Mouse (Mus musculus) gastrocnemius, postnatal 25 days (tissue): Measurements from ENCODE around the gene Slc25a44. TPM values are rescaled to one million over a fixed set of nuclear protein-coding genes. Genes with fewer than 3 reads are reported as not detected.

Experiments
- DNase-seq: peaks from one replicate; pipeline ENCODE4 v3.0.0; 2022
- long read RNA-seq, 2 experiments: library from polyadenylated mRNA; stranded (forward); transcript quantifications; one replicate each; pipeline ENCODE4 v2.0.0; 2021
- total RNA-seq, 2 experiments: library from RNA; stranded (reverse); gene quantifications; 1 replicate in 1 of 2; 2 replicates in 1 of 2; pipeline ENCODE4 v1.2.3; 2021

The Slc25a44 gene
- total RNA-seq, result 10 to 100 TPM; 14.3 to 14.5 TPM
- long read RNA-seq, experiment 1, partial matches to known transcripts, result 1 of 90 reads
- long read RNA-seq, experiment 1, other reads (novel, unspliced or antisense), result 84 of 90 reads
- long read RNA-seq, experiment 2, transcript Slc25a44-201 (4 exons, 3,577 nt), result major isoform, 9 of 89 reads
- long read RNA-seq, experiment 2, partial matches to known transcripts, result 1 of 89 reads
- long read RNA-seq, experiment 2, other reads (novel, unspliced or antisense), result 76 of 89 reads

DNA sequence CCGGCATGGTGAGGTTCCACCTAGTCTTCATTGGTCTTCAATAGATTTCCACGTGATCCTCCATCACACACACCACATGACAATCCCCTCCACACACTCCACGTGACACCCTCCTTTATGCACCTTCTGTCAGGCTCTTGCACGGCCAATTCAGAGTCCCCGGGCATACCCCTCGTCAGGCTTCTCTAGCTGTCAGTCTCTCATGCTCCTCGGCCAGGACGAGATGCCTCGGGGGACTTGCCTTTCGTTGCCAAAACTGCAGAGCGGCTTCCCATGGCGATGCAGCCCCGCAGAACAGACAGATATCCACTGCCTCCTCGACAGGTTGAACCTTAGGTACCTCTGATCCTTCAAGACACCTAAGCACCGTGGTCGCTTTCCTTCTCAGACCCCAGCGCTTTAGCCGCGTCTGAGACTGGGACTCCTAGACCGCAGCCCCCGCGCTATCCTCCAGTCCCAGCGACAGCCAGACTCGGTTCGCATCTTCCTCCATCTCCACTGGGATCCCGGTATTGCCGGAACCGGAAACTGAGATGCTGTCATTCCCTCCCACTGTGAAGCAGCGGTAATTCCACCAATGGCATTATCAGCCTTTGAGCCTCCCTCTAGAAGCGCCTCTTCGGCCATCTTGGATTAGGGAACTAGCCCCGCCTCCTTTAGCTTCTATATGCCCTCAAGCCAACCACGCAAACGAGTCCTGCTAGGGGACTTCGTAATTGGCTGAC, at the start of gene Slc25a44:
TSS of gene Slc25a44 (minus strand) at position 535 of the 725 bp plus-strand sequence.
- DNase-seq, result peak; percentile 96

DNA sequence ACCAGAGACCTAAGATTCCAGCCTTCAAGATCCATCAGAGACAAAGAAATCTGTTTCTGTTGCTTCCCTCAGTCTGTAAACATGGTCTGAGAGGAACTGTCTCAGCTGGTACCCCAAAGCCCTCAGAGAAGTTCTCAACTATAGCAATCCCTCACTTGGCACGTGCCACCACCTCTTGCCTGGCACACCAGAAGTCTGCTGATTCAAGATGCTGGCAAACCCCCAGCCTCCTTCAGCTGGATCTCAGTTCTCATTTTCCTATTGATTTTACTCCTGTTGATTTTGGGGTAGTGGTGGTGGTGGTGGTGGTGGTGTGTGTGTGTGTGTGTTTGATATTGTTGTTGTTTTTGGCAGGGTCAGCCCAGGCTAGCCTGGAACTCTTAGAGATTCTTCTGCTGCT, 48.6 kb upstream of the Slc25a44 start:
- DNase-seq, result no peak

DNA sequence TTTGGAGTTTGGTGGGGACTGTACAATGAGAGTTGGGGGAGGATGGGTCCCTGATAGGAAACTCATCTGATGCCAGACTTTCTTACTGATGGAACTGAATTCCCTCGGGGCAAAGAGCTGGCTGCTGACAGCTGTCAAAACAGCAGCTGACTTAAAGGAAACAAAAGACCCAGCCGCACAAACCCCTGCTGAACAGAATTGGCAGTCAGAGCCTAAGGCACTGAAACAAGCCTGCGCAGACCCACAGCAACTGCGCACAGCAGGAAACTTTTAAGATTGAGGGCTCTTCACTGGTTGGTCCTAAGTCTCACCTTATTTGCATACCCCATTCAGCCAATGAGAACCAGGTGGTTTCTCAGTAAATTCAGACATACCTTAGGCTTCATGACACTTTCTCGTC, 48.1 kb upstream of the Slc25a44 start:
- no peak for DNase-seq

DNA sequence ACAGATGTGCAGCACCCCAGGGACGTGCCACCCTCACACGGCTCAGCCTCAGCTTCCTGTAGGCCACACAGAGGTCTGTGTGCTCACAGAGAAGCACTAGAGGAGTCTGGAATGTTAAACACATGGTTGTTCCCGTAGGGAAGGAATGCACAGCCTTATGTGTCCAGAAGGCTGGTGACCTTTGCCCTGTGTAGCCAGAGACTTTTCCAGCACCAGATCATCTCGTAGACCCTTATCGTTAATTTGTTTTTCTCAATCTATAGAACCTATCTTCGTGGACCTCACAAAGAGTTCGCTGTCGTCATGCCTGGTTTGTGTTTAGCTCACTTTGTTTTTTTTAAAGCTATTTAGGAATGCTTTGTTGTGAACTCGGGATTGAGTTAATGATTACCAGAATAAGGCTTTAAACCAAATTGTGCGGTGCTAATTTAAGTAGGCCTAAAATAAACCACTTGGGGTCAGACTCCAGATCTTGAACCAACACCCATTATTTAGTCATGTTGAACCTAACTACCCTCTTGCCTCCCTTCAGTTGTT, 46.1 kb upstream of the Slc25a44 start:
- DNase-seq, result no peak

DNA sequence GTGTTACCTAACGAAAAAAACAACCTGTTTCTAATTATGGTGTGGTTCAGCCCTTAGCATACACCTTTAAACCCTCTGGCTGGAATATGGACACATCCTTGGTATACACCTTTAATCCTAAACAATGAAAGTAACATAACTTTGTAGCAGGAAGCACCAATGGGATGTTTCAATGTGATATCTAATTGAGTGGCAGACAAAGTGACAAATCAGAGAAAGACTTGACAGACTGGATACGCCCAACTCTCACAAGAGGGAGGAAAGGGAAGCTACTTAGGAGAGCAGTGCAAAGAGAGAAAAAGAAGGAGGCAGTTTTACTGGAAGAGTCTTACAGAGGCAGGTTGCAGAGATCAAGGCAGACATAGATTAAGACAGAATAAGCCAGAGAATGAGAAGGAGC, 44.5 kb upstream of the Slc25a44 start:
- DNase-seq, result no peak

DNA sequence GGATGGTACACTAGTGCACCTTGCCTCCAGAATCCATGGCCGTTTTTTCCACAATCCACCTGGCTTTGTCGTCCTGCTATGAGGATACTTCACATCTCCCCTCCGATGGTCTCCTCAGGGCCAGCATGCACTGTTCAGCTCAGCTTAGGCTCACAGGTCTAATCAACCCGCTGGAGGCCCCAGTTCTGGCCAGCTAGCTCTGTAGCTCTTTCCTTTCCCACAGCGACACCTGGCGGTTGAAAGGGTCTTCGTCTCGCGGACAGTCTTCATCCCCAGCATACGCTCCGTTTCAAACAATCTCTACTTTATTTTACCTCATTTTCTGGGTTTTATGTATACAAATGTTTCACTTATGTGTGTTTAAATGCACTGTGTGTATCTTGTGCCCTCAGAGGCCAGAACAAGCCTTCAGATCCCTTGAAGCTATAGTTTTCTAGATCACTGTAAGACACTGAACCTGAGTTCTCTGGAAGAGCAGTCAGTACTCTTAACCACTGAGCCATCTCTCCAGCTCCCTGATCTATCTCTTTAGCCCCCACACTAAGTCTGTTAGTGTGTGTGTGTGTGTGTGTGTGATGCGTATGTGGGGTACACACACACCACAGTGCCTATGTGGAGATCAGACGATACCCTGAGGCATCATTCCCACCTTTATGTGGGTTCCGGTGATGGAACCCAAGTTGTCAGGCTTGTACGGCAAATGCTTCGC, 42.3 kb upstream of the Slc25a44 start:
- DNase-seq, result peak; percentile 58

DNA sequence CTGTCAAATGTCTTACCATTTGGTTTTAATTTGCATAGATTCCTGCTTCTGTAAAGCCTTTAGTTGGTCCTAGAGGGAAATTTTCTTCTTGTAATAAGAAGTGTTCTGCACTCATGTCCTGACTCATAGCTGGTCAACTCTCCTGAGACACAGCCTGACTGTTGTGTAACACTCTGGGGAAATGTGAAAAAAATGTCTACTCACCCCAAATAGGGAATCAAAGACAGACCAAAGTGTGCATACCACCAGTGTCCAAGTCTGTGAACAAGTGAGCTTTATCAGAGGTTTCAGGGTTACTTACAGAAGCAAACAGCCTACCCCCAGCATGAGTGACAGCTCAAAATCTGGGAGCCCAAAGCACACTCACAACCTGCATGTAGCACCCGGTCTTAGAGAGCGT, 40.2 kb upstream of the Slc25a44 start:
- DNase-seq, result no peak

DNA sequence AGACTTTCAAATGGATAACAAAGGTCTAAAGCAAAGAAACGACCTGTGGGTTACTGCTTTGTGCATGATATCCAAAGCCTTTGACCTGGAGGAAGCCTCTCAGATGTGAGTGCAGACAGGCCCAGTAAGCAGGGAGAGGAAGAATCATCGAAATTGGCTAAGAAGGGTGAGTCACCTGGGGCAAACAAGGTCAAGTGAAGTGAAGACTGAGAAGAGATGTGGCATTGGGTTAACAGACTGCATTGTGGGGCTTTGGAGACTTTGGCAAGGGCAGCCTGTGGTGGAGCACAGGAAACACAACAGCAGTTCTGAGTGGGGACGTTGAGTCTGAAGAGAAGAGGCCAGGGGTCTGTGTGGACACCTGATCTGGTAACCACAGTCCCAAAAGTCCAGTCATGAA, 39.5 kb upstream of the Slc25a44 start:
- no peak for DNase-seq

DNA sequence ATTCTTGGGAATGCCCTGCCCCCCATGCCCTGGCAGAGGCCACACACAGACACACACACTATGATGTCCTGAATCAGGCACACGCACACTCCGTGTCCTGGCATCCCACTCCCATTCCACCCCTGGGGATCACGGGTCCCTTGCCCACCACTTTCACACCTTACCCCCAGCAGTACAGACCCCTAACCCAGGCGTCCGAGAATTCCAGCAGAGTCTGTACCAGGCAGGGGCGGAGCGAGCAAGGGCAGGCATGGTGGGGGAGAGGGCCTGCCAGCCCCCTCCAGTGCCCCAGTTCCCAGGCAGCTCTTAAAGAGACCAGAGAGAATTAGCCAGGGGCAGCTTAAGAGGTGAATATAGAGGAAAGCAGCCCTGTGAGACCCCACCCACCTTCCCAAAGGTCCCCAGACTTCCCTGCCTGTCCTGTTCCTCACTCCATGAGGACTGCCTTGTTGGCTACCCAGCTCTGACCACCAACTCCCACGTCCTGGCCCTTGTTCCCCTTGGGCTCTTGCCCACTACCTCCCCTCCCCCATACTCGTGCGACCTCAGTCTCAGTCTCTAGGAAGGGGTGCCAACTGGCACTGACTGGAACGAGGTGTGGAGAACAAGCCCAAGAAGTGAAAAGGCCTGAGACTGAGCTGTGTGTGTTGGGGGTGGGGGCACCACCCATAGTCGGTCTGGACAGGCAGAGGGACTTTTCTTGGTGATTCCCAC, 36.2 kb upstream of the Slc25a44 start, which contains the start of gene Sema4a:
TSS of gene Sema4a (minus strand) at position 200 of the 714 bp plus-strand sequence.
- DNase-seq, result no peak

DNA sequence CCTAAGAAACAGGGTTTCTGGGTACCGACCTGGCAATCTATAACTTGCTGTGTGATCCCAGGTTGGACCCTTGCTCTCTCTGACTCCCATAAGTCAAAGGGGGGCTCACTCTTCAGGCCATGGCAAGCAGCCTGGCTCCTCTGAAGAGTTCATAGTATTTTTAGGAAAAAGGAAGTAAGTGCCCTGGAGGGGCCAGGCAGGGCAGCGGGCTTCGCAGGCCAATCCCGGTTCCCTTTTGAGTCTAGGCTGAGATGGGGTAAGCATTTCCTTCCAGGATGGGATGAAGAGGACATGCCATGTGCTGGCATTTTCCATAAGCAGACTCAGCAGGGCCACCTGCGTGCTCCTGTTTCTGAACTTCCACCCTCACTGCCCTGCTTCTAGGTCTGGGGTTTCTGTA, 35.1 kb upstream of the Slc25a44 start:
- no peak for DNase-seq

DNA sequence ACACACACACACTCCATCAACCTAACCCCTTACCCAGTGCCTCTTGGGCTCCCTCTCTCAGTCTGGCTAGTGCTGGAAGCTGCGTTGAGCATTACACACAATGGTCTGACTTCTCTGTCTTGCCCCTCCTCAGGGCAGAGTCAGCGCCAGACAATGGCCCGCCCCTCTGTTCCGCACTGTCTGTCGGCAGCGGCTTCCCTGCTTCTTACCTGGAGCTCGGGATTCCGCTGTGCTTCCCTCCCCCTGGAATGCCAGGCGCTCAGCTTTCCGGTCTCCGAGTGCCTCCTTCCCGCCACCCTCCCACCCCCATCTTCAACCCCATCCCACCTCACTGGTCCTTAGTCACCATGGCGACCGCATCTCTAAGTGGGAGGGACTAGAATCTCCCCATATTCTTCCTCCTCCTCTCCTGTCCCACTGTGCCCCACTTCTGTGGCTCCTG, 33.9 kb upstream of the Slc25a44 start:
- no peak for DNase-seq

DNA sequence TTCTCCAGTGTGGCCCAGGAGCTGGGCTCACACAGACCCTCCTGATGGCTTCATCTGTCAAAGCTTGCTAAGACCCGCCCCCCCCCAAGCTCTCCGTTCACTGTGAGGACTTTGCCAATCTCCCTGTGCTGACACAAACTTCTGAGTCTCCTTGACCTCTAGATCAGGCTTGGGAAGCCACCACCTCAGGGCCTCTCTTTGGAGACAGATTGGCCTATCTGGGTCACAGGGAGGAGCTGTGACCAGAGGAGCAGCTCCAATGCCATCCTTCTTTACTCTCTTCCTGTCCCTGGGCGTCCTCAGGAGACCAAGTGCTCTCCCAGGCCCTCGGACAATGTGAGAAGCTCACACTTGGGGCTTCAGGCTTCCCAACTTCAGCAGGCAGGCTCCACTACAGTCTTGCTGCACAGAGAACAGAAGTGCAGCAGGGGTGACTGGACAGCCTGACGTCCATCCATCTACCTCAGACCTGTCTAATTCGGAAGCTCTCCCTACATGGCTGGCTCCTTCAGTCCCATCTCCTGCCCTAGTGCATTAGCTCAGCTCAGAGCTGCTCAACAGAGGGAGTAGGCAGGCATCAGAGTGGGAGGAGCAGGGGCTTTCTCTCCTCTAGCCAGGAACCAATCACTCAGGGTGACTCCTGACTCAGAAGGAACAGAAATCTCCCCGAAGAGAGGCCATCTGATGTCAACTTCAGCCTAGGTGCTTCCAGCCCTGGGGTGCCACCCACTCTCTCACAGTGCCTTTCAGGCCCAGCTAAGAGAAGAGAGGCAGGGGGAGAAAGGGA, 32.0 kb upstream of the Slc25a44 start:
- no peak for DNase-seq

DNA sequence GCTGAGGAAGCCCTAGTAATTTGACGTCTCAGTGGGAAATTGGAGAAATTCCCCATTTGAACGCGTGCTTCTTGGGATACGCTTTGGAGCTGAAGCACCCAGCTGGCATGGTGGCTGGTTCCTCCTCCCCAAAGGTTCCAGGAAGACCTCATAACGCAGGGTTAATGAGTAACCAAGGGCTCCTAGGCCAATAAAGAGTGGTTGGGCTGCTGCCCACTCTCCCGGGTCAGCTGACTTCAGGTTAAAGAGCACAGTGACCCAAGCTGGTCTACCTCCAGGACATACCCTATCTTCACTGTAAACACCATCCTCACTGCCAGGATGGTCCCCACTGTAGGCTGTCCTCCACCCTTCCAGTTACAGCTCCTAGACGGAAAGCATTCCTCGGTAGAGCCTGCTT, 31.4 kb upstream of the Slc25a44 start:
- DNase-seq, result no peak

DNA sequence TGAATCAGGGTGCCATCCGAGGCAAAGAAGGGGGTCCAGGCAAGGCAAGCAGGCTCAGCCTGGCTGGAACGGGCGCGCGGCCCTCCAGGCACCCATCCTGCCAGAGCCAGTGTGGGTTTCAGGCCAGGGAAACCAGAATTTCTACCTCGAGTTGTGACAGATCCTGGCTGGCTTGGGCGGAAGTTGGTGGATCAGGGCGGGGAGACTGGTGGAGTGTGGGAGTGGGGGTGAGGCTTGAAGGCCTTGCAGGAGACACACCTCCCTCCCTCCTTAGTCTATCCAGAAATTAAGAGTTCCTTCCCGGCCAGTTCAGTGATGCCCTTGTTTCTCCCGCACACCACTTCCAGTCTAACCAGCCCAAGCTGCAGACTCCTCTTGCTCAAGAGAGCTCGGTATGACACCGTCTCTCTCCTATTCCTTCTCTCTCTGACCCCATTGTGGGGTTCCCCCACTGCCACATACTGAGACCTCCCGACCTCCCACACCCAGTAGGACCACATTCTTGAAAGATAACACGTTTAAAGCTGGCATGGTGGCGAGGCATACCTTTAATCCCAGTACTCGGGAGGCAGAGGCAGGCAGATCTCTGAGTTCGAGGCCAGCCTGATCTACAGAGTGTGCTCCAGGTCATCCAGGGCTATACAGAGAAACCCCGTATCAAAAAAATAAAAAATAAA, 30.8 kb upstream of the Slc25a44 start:
- no peak for DNase-seq

DNA sequence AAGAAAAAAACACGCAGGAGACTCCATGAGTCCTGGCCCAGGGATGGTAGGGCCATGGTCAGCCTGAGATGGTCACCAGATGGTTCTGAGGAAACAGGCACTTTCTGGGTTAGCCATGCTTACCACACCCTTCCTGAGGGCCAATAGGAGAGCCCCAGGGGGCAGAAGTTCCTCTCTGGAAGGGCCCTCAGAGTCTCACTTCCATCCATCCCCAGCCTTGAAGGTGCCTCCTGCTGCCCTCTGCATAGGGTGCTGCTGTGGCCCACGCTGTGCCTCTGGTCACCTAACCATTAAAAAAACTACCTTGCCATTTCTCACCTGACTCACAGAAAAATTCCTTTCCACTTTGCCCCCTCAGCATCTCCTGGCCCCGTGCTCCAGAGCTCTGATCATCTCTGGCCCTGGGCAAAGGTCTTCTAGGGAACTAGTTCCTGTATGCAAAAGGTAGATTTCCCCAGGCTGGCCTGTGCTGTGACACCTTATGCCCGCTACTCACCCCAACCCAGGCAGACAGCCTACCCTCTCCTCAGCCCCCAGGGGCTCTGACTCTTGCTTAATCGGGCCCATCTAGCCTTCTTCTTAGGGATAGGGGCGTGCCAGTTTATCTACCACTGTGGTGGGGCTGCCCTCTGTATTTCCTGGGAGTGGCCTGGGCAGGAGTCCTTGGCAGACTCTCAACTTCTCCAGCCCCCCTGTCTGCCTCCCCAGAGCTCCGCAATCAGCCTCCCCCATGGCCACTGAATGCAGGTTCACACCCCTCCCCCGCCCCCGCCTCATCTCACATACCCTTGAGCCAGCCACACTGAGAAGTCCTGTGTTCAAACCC, 30.0 kb upstream of the Slc25a44 start:
- DNase-seq, result no peak

DNA sequence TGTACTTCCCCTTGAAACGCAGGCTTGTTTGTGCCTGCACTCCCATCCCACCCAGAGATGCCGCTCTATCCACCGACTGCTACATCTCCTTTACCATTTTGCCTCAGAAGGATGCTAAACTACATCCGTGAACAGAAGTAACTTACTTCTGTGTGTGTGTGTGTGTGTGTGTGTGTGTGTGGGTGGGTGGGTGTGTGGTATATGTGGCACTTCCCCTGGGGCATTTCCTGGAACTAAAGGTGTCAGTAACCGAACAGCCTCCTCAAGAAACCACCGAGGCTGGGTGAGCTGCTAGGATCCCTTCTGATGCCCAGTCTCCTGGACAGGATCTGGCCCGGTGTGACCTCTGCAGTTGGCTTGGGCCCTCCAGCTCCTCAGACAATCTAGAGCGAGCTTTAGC, 29.0 kb upstream of the Slc25a44 start:
- DNase-seq, result no peak

DNA sequence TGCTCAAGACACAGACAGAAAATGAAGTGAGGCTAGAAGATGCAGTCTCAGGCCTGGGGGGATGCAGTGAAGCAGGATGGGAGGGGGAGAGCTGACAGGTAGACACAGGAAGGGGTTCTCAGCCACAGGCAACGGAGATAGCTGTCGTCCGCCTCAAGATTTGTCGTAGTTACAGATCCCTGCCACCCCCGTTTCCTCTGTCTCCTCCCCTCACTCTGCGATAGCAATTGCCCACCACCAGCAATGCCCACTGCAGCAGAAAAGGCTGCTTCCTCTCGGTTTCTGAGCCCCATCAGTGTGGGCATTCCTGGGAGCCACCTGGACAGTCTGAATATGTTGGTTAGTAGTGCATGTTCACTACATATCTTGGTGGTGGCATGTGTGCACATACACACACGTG, 28.4 kb upstream of the Slc25a44 start:
- DNase-seq, result no peak

DNA sequence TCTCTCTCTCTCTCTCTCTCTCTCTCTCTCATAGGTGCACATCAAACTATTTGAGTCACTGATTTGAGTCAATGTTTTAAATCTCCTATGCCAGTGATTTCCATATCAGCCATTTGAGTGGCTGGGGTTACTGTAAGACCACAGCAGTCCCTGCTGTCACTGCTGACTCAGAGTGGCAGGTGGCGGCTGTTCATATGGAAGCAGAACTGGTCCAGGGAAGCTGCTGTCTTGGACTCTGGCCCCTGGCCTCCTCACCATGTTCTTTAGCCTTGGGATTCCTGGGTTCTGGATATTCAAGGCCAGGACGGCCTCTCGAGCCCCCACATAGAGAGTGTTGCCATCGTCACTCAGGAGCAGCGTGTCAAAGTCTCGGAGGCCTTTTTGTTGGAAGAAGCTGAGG, 27.8 kb upstream of the Slc25a44 start:
- DNase-seq, result no peak

DNA sequence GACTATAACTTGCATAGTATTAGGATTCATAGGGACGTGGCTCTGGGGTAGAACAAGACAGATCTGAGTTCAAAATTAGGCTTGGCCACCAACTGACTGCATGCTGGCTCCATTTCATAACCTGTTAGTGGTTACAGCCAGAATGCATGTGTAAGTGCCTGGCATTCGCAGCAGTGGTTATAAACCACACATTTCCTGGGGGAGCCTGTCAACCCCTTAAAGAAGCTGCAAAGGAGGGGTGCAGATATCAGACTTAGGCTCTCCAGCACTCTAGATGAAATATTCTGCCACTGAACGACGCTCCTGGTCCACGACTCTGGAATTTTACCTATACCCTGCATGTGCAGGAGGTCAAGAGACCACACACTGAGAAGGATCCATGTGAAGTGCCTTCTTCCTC, 27.3 kb upstream of the Slc25a44 start:
- DNase-seq, result no peak
